Comparison of ENCODE assay signal across 32 mouse cellular contexts in the genomic region with DNA sequence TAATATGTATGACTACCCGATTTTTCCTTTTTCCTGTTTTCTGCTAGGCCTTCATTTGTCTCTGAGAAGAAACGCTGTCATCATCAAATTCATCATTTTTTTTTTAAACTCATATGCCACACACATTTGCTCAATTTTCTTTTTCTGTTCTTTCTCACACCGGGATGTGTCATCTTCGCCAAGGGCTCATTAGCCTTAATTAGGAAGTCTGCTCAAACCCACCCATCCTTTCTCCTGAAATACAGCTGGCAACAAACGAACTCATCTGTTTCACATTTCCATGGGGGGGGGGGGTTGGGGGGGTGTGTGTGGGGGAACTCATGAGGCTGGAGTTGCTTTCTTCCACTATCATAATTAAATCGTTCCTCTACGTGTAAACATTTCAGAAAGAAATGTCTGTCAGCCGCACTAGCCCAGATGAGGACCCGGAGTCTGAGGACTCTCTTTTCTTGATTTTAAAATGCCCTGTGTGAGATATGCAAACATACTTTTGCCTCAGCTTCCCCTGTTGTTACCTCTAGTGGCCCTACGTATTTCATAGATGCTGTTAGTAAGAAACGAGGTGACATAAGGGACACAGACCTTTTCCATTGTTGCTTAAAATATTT.
DNase-seq lines count a peak whose midpoint lies in the region; ATAC-seq and TF ChIP-seq lines count a peak whose summit lies in the region.
"Had no signal": no experiment of that assay in that cellular context is flagged by ENCODE, and none has a peak within 500 bp of the region (broad histone marks: within the 10 kb centered on the region; RNA-seq: fewer than 3 reads in every experiment).

No protein-coding gene starts in this region.

- no peak overlapping the region for H3K4me3 ChIP-seq in lung, embryonic 14.5 days (ENCODE audit: low read depth, low read length)
- H3K4me3 ChIP-seq in embryonic facial prominence, embryonic 14.5 days (ENCODE audit: low read depth, low read length), result no peak overlapping the region
- no peak overlapping the region for H3K4me3 ChIP-seq in forebrain, postnatal 0 days (ENCODE audit: low read depth, low read length)
- no peak overlapping the region for H3K4me3 ChIP-seq in midbrain, embryonic 13.5 days (replicated peaks)
- H3K4me3 ChIP-seq: embryonic facial prominence, embryonic 13.5 days; heart, embryonic 12.5 days; hindbrain, embryonic 13.5 days; limb, embryonic 15.5 days; liver, embryonic 13.5 days; midbrain, embryonic 10.5 days; neural tube, embryonic 13.5 days had no signal

- peak; percentile 17 for DNase-seq in lung, embryonic 14.5 days
- DNase-seq in lung, postnatal 25 days (ENCODE audit: low spot score), result no peak
- peak; percentile 81 for DNase-seq in brain, embryonic 14.5 days (ENCODE audit: low read depth)
- no peak for DNase-seq in embryonic facial prominence, embryonic 14.5 days (ENCODE audit: low spot score)
- peak; percentile 42 for DNase-seq in forebrain, postnatal 0 days
- DNase-seq: adrenal gland, adult 2 months; adrenal gland, postnatal 36 days; B cell, adult 2 months; cerebellum, adult 9-10 months; cerebellum, postnatal 36 days; gastrocnemius, postnatal 25 days; heart, adult 18-20 months; heart, postnatal 4 days; kidney, adult 2 months; kidney, postnatal 4 days; layer of hippocampus, postnatal 36 days; left cerebral cortex, postnatal 4 days; liver, embryonic 13.5 days; lung, adult 18-20 months; lung, postnatal 10 days; thymus, adult 2 months; thymus, postnatal 4 days had no signal

- H3K36me3 ChIP-seq in lung, embryonic 14.5 days (ENCODE audit: insufficient read depth), result no peaks in the 10 kb centered on the region
- no peaks in the 10 kb centered on the region for H3K36me3 ChIP-seq in embryonic facial prominence, embryonic 14.5 days (ENCODE audit: control insufficient read depth, insufficient read depth, low read length)
- H3K36me3 ChIP-seq in forebrain, postnatal 0 days (ENCODE audit: insufficient read depth), result no peaks in the 10 kb centered on the region
- H3K36me3 ChIP-seq in midbrain, embryonic 13.5 days, result no peaks in the 10 kb centered on the region
- H3K36me3 ChIP-seq: embryonic facial prominence, embryonic 13.5 days; heart, embryonic 12.5 days; hindbrain, embryonic 13.5 days; limb, embryonic 15.5 days; liver, embryonic 13.5 days; midbrain, embryonic 10.5 days; neural tube, embryonic 13.5 days had no signal

- H3K9me3 ChIP-seq in lung, embryonic 14.5 days (ENCODE audit: low read depth, low read length), result no peaks in the 10 kb centered on the region
- no peaks in the 10 kb centered on the region for H3K9me3 ChIP-seq in embryonic facial prominence, embryonic 14.5 days (ENCODE audit: control insufficient read depth, low read length)
- no peaks in the 10 kb centered on the region for H3K9me3 ChIP-seq in forebrain, postnatal 0 days (ENCODE audit: low read length)
- no peaks in the 10 kb centered on the region for H3K9me3 ChIP-seq in midbrain, embryonic 13.5 days
- H3K9me3 ChIP-seq: embryonic facial prominence, embryonic 13.5 days; heart, embryonic 12.5 days; hindbrain, embryonic 13.5 days; limb, embryonic 15.5 days; liver, embryonic 13.5 days; midbrain, embryonic 10.5 days; neural tube, embryonic 13.5 days had no signal

- no peak overlapping the region for H3K9ac ChIP-seq in lung, embryonic 14.5 days
- no peak overlapping the region for H3K9ac ChIP-seq in embryonic facial prominence, embryonic 14.5 days (ENCODE audit: low read depth, low read length)
- H3K9ac ChIP-seq in forebrain, postnatal 0 days, result no peak overlapping the region
- H3K9ac ChIP-seq in midbrain, embryonic 13.5 days (replicated peaks), result no peak overlapping the region
- H3K9ac ChIP-seq: embryonic facial prominence, embryonic 13.5 days; heart, embryonic 12.5 days; hindbrain, embryonic 13.5 days; limb, embryonic 15.5 days; liver, embryonic 13.5 days; neural tube, embryonic 13.5 days had no signal

- no peak for TF ChIP-seq POLR2A in brain, embryonic 14.5 days (IDR thresholded peaks at IDR 0.05; ENCODE audit: borderline replicate concordance, extremely low read depth, insufficient read depth, insufficient read length, poor library complexity, severe bottlenecking)

- H3K4me2 ChIP-seq in lung, embryonic 14.5 days, result no peak overlapping the region
- no peak overlapping the region; the same call in 1 of the 2 replicates for H3K4me2 ChIP-seq in embryonic facial prominence, embryonic 14.5 days (ENCODE audit: low read depth, low read length)
- H3K4me2 ChIP-seq in forebrain, postnatal 0 days (ENCODE audit: low read depth), result no peak overlapping the region
- no peak overlapping the region for H3K4me2 ChIP-seq in midbrain, embryonic 13.5 days (replicated peaks)
- H3K4me2 ChIP-seq: embryonic facial prominence, embryonic 13.5 days; heart, embryonic 12.5 days; hindbrain, embryonic 13.5 days; limb, embryonic 15.5 days; liver, embryonic 13.5 days; neural tube, embryonic 13.5 days had no signal

- no peak overlapping the region for H3K27ac ChIP-seq in lung, embryonic 14.5 days (ENCODE audit: low read depth)
- H3K27ac ChIP-seq in embryonic facial prominence, embryonic 14.5 days (replicated peaks; ENCODE audit: low read depth, low read length), result 0 out of 2 replicates have a peak overlapping the region, but pooled peaks have one; percentile 2
- no peak overlapping the region for H3K27ac ChIP-seq in forebrain, postnatal 0 days (ENCODE audit: low read depth, low read length)
- no peak overlapping the region for H3K27ac ChIP-seq in midbrain, embryonic 13.5 days
- H3K27ac ChIP-seq: embryonic facial prominence, embryonic 13.5 days; hindbrain, embryonic 13.5 days; kidney, postnatal 0 days; limb, embryonic 15.5 days; liver, embryonic 13.5 days; midbrain, embryonic 10.5 days; neural tube, embryonic 13.5 days had no signal

- no peak for TF ChIP-seq CTCF in lung, embryonic 14.5 days (IDR thresholded peaks at IDR 0.05; ENCODE audit: low read depth)
- TF ChIP-seq CTCF in brain, embryonic 14.5 days (IDR thresholded peaks at IDR 0.05; ENCODE audit: borderline replicate concordance, extremely low read depth, insufficient read depth, insufficient read length), result no peak
- no peak for TF ChIP-seq CTCF in forebrain, postnatal 0 days (IDR thresholded peaks at IDR 0.05; ENCODE audit: low read depth)

- WGBS in lung, embryonic 14.5 days, result 41% methylated on average over 11 of the region's 11 CpGs
- 34% methylated on average over 11 of the region's 11 CpGs for WGBS in embryonic facial prominence, embryonic 14.5 days
- 30% methylated on average over 11 of the region's 11 CpGs for WGBS in forebrain, postnatal 0 days
- 75% methylated on average over 11 of the region's 11 CpGs for WGBS in midbrain, embryonic 13.5 days

- H3K4me1 ChIP-seq in lung, embryonic 14.5 days (ENCODE audit: insufficient read depth), result no peaks in the 10 kb centered on the region
- H3K4me1 ChIP-seq in embryonic facial prominence, embryonic 14.5 days (ENCODE audit: control insufficient read depth, insufficient read depth, low read length), result peaks cover 3% of the 10 kb centered on the region; the same call in 1 of the 2 replicates
- no peaks in the 10 kb centered on the region for H3K4me1 ChIP-seq in forebrain, postnatal 0 days (ENCODE audit: insufficient read depth)
- no peaks in the 10 kb centered on the region for H3K4me1 ChIP-seq in midbrain, embryonic 13.5 days (replicated peaks)
- H3K4me1 ChIP-seq: heart, embryonic 12.5 days; hindbrain, embryonic 13.5 days; limb, embryonic 15.5 days; midbrain, embryonic 10.5 days; neural tube, embryonic 13.5 days had no signal

- no peaks in the 10 kb centered on the region for H3K27me3 ChIP-seq in lung, embryonic 14.5 days (ENCODE audit: insufficient read depth, low read length)
- no peaks in the 10 kb centered on the region for H3K27me3 ChIP-seq in embryonic facial prominence, embryonic 14.5 days (replicated peaks; ENCODE audit: control insufficient read depth, insufficient read depth, low read length)
- H3K27me3 ChIP-seq in forebrain, postnatal 0 days (ENCODE audit: insufficient read depth, low read length), result no peaks in the 10 kb centered on the region
- no peaks in the 10 kb centered on the region for H3K27me3 ChIP-seq in midbrain, embryonic 13.5 days
- H3K27me3 ChIP-seq: embryonic facial prominence, embryonic 13.5 days; heart, embryonic 12.5 days; hindbrain, embryonic 13.5 days; limb, embryonic 15.5 days; liver, embryonic 13.5 days; neural tube, embryonic 13.5 days had no signal

- ATAC-seq in lung, embryonic 14.5 days (ENCODE audit: insufficient read depth), result no peak
- ATAC-seq in embryonic facial prominence, embryonic 14.5 days (ENCODE audit: low read depth), result 0 out of 2 replicates have a peak, but pooled peaks have one; percentile 33
- peak; percentile 78 for ATAC-seq in forebrain, postnatal 0 days
- no peak for ATAC-seq in inflammation-experienced regulatory T-cells, adult 6 months
- ATAC-seq in midbrain, embryonic 13.5 days, result no peak
- ATAC-seq: activated CD4-positive, CD25-positive, alpha-beta regulatory T cell, adult 4 months had no signal

Comparison
In these comparisons a context has a peak if more than half of its experiments do, and no peak if none do; other contexts are left out.
1. DNase-seq: peak in lung, embryonic 14.5 days (single experiment), brain, embryonic 14.5 days (single experiment) and forebrain, postnatal 0 days (single experiment); none in lung, postnatal 25 days (single experiment) and embryonic facial prominence, embryonic 14.5 days (single experiment).
2. ATAC-seq: peak in embryonic facial prominence, embryonic 14.5 days (single experiment) and forebrain, postnatal 0 days (single experiment); none in lung, embryonic 14.5 days (single experiment), inflammation-experienced regulatory T-cells, adult 6 months (single experiment) and midbrain, embryonic 13.5 days (single experiment).